Mouse (Mus musculus) forebrain, embryonic 16.5 days (tissue): ENCODE measurements around the gene Depp1. TPM values are rescaled to one million over a fixed set of nuclear protein-coding genes. Genes with fewer than 3 reads are reported as not detected.

ENCODE experiments used
- ATAC-seq: fragments of 200-750 bp; cut with Nextera tagmentation; 2 replicates; pipeline ENCODE4 v1.8.0; 2017; ENCODE audit warnings: mild to moderate bottlenecking, moderate library complexity
- H3K27ac ChIP-seq: fragments of 300-500 bp; sonication (generic); 2 replicates; pipeline ENCODE4 v1.5.1; 2014; ENCODE audit warnings: low read length, control low read depth
- H3K27me3 ChIP-seq: fragments of 300-500 bp; sonication (generic); replicated peaks from 2 replicates; pipeline ENCODE4 v1.6.1; 2014; ENCODE audit warnings: low read length; ENCODE audit not compliant: control insufficient read depth, insufficient read depth
- H3K36me3 ChIP-seq: fragments of 300-500 bp; sonication (generic); 2 replicates; pipeline ENCODE4 v1.6.1; 2014; ENCODE audit not compliant: control insufficient read depth, insufficient read depth
- H3K4me1 ChIP-seq: fragments of 300-500 bp; sonication (generic); replicated peaks from 2 replicates; pipeline ENCODE4 v1.6.1; 2014; ENCODE audit warnings: low read length; ENCODE audit not compliant: control insufficient read depth, insufficient read depth
- H3K4me2 ChIP-seq: fragments of 300-500 bp; sonication (generic); 2 replicates; pipeline ENCODE4 v1.6.1; 2014; ENCODE audit warnings: mild to moderate bottlenecking, low read length, control low read depth
- H3K4me3 ChIP-seq: fragments of 300-500 bp; sonication (generic); replicated peaks from 2 replicates; pipeline ENCODE4 v1.5.1; 2014; ENCODE audit warnings: mild to moderate bottlenecking, low read length, control low read depth
- H3K9ac ChIP-seq: fragments of 300-500 bp; sonication (generic); replicated peaks from 2 replicates; pipeline ENCODE4 v1.6.1; 2014; ENCODE audit warnings: low read depth, low read length, control low read depth
- H3K9me3 ChIP-seq: fragments of 300-500 bp; sonication (generic); 2 replicates; pipeline ENCODE4 v1.6.1; 2016; ENCODE audit warnings: low read length; ENCODE audit not compliant: control insufficient read depth
- WGBS: fragments of 180-500 bp; shearing (Covaris S2); extraction: QIAGEN DNeasy Blood & Tissue Kit; methylation state at CpG from one replicate; pipeline ENCODE4 v1.1.7; 2014; 5-methylcytosine and 5-hydroxymethylcytosine counted together
- polyA plus RNA-seq: library from polyadenylated mRNA; unstranded; fragments of >200 nt; fragmentation: Nextera tagmentation; extraction: Ambion mirVana; gene quantifications from 2 replicates; pipeline ENCODE4 v1.2.1, GENCODE M21; 2015

Depp1 gene
- polyA plus RNA-seq, 1 experiment from 2014 or later, result 7.0 TPM

DNA sequence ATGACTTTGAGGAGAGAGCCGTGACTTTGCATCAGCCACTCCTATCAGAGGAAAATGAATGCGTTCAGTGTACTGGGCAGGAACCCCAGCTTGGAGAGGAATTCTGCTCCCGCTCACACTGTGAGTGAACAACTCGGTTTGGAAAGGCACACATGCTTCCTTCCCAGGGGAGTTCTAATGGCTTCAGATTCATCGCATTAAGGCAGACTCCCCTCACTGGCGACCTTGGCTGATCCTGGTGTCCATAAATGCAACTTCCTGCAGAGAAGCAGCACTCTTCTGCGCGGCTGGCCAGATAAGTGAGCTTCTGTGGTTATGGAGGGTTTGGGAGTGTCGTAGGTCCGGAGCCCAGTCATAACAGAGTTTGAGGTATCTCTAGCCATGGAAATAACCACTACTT, 20.6 kb upstream of the Depp1 start:
- Histone ChIP-seq H3K4me3 (no peak overlapping the region), H3K4me2 (no peak overlapping the region), H3K9me3 (no peaks in the 10 kb centered on the region), H3K9ac (no peak overlapping the region), H3K27ac (no peak overlapping the region), H3K36me3 (peaks cover 2% of the 10 kb centered on the region; the same call in 1 of the 2 replicates), H3K27me3 (no peaks in the 10 kb centered on the region), H3K4me1 (peaks cover 13% of the 10 kb centered on the region)
- ATAC-seq, result no peak
- WGBS, result 96% methylated on average over 10 of the region's 10 CpGs

DNA sequence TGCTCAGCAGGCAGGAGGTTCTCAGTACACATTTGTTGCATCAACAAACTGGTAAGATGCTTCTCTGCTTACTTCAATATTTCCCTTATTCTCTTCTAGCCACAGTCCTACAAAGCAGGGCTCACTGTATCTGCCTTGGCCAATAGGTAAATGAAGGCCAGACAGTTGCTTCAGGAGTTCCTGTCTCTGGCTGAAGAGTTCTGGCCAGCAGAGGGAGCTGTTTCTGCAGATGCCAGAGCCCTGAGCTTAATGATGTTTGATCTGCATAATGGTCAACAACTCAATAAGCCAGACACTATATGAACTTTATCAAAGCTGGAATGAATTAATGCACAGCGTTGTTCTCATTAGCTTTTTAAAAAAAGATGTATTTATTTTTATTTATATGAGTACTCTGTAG, 18.3 kb upstream of the Depp1 start:
- no peaks in the 10 kb centered on the region for H3K27me3 ChIP-seq
- H3K4me1 ChIP-seq, result peaks cover 8% of the 10 kb centered on the region
- no peaks in the 10 kb centered on the region for H3K9me3 ChIP-seq
- H3K27ac ChIP-seq, result no peak overlapping the region
- no peaks in the 10 kb centered on the region for H3K36me3 ChIP-seq
- H3K4me2 ChIP-seq, result no peak overlapping the region
- 55% methylated on average over 1 of the region's 1 CpGs for WGBS
- no peak overlapping the region for H3K9ac ChIP-seq
- ATAC-seq, result no peak
- H3K4me3 ChIP-seq, result no peak overlapping the region

DNA sequence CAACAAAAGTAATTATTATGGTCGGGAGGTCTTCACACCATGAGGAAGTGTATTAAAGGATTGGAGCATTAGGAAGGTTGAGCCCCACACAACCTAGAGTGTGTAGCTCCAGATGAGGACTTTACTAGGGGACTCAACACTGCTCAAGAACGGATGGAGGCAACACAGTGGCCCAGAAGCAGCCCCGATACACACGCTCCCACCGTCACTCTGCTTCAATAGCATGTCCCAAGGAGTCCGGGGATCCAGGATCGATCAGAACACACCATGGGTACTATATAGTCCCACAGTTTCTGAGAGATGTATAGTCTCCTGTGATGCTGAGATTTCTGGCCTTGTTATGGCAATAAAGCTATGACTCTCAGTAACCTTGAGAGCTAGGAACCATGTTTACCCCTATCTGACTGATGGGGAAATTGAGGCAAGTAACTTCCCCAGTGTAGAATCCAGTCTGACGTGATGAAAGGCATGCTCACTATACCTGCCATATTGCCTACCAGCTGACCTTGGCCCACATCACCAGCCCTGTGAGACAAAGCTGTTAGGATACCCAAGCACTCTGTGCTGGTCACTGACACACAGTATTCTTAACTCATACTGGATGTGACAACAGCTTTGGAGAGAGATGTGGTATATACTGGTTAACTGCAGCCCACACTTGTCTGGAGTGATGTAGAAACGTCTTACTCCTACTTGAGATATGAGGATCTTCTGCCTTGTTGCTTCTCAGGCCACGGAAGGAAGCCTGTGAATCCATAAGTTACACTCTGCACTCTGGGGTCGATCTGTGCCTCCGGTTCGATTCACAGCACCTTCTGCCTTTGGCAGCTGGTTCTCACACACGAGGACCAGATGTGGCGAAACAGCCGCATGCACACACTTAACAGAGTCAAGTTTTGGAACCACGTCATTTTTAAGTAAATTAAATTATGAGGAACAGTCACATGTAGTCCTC, 16.4 kb upstream of the Depp1 start:
- H3K4me2 ChIP-seq, result no peak overlapping the region
- H3K4me1 ChIP-seq, result peaks cover 3% of the 10 kb centered on the region; the same call in 1 of the 2 replicates
- no peak for ATAC-seq
- H3K36me3 ChIP-seq, result no peaks in the 10 kb centered on the region
- whole genome bisulfite sequencing, result 90% methylated on average over 17 of the region's 17 CpGs
- no peaks in the 10 kb centered on the region for H3K9me3 ChIP-seq
- H3K27me3 ChIP-seq, result no peaks in the 10 kb centered on the region
- H3K27ac ChIP-seq, result no peak overlapping the region
- H3K9ac ChIP-seq, result no peak overlapping the region
- H3K4me3 ChIP-seq, result no peak overlapping the region

DNA sequence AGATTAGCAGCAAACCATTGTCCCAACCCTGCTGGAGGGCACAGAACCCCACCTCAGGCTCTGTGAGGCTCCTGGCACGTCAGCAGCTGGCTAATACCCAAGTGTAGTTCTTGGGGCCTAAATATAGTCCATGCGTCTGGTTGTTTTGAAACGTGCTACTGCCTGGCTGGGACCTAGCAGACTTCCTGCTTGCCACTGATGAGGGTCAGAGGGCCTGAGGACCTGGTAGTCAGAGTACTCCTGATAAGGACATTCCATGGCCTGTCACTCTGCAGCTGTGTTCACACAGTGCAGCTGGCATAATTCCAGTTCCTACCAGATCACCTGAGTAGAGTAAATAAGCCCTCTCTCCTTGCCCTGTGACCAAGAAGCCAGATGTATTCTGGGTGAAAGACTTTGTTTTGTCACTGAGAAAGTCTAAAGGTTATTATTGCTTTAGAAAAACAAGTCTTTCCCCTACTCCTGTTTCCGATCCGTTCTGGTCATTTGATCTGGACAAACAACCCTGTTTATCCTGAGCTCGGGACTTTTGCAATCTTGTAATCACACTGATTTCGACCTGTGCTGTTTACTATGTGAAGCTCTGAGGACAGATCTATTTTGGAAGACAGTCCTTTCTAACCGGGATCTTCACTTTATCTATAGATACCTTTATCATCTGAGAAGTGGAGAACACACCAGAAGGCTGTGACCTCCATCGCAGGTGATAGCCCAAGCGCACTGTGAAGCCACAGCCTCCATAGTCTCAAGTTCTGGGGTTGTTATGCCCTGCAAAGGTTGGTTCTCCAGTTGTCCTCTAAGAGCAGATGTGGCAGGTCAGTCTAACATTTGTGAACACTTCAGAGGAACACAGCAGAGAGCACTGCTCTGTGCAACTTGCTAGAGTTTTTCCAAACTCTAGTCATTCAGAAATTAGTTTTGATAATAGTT, 14.9 kb upstream of the Depp1 start:
- Histone ChIP-seq H3K36me3 (no peaks in the 10 kb centered on the region), H3K4me2 (no peak overlapping the region), H3K9ac (no peak overlapping the region), H3K27ac (no peak overlapping the region), H3K27me3 (no peaks in the 10 kb centered on the region), H3K4me1 (no peaks in the 10 kb centered on the region), H3K4me3 (no peak overlapping the region), H3K9me3 (no peaks in the 10 kb centered on the region)
- no peak for ATAC-seq
- WGBS, result 74% methylated on average over 10 of the region's 10 CpGs

DNA sequence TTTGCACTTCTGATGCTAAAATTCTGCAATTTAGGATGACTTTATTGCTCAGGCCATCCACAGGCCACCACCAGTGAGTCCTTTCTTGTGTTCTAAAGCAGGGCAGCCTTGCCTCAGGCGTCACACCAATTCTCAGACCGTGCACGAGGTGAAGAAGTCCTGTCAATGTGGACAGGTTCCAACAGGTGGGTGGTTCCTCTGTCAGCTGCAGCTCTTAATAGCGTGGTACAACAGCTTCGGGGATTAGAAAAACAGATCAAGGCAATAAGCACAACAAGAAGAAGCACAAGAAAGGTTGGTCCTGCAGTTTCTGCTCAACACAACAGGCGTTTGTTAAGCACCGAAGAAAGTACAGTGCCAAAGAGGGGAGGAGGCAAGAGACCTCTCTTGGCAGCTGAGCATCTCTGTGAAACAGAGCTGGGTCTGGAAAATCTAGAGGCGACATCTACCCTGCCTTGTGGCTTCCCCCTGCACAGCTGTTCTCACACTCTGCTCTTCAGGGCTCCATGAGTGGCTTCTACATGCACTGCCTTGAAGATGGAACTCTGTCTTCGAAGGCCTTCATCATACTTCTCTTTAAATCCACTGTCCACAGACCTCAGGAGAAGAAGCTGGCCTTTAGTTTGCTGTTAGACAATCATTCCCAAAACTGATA, 13.7 kb upstream of the Depp1 start:
- no peak overlapping the region for H3K27ac ChIP-seq
- no peak overlapping the region for H3K4me3 ChIP-seq
- H3K9ac ChIP-seq, result no peak overlapping the region
- H3K27me3 ChIP-seq, result no peaks in the 10 kb centered on the region
- H3K4me2 ChIP-seq, result no peak overlapping the region
- no peaks in the 10 kb centered on the region for H3K9me3 ChIP-seq
- no peaks in the 10 kb centered on the region for H3K4me1 ChIP-seq
- no peak for ATAC-seq
- no peaks in the 10 kb centered on the region for H3K36me3 ChIP-seq
- WGBS, result 81% methylated on average over 9 of the region's 9 CpGs

DNA sequence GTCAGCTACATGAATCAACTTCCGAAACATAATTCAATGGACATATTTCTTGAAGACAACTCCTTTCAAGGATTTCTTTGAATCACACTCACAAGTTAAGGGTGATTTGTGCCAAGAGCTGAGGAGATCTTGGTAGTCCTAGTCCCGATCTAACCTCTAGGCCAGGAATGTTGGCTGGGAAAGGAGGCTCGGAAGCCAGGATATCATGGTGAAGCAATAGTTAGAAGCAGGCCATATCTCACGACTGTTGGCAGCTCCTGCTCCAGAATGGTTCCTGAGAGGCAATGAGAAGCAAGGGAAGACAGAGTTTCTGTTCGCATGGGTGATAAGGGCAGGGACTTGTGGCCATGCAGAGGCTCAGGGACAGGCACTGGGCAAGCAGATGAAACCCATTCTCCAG, 12.9 kb upstream of the Depp1 start:
- 94% methylated on average over 5 of the region's 5 CpGs for WGBS
- ATAC-seq, result no peak
- Histone ChIP-seq H3K9me3 (no peaks in the 10 kb centered on the region), H3K27ac (no peak overlapping the region), H3K9ac (no peak overlapping the region), H3K27me3 (no peaks in the 10 kb centered on the region), H3K36me3 (no peaks in the 10 kb centered on the region), H3K4me2 (no peak overlapping the region), H3K4me1 (no peaks in the 10 kb centered on the region), H3K4me3 (no peak overlapping the region)

DNA sequence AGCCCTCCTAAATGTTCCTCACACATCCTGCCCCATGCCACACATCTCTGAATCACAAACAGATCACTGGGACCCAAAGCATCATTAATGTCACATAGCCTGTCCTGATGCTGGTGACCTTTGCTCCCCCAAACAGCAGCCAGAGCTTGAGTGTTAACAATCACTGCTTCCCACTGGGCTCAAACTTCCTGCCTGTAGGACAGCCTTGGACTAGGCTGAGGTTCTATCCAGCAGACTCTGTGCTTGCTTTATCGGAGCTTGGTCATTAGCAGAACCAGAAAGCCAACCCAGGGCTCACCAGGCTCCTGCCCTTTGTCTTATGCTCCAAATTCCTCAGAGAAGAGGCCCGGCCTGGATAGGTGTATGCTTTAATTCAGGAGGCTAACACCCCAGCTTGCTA, 11.5 kb upstream of the Depp1 start:
- Histone ChIP-seq H3K4me3 (no peak overlapping the region), H3K27ac (no peak overlapping the region), H3K9ac (no peak overlapping the region), H3K4me2 (no peak overlapping the region), H3K27me3 (no peaks in the 10 kb centered on the region), H3K4me1 (no peaks in the 10 kb centered on the region), H3K9me3 (no peaks in the 10 kb centered on the region), H3K36me3 (no peaks in the 10 kb centered on the region)
- no peak for ATAC-seq
- WGBS, result 81% methylated on average over 2 of the region's 2 CpGs

DNA sequence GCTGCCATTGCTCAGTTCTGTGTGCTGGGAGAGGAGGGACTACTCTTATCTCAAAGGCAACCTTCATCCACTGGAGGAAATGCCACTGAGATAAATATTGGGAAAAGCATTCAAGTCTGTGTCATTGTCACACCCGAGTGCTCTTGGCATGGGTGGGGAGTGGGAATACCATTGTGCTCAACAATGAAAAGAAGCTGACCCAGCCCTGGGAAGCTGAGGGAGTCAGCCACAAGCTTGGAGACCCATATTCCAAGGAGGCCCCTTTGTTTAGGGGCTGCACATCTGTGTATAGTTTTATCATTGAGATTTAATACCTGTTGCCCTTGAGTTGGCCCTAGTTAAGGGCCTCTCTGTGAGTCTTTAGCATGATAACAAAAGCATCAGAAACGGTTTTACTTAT, 10.7 kb upstream of the Depp1 start:
- Histone ChIP-seq H3K4me1 (no peaks in the 10 kb centered on the region), H3K36me3 (no peaks in the 10 kb centered on the region), H3K9ac (no peak overlapping the region), H3K27ac (no peak overlapping the region), H3K4me3 (no peak overlapping the region), H3K4me2 (no peak overlapping the region), H3K9me3 (no peaks in the 10 kb centered on the region), H3K27me3 (no peaks in the 10 kb centered on the region)
- 70% methylated on average over 2 of the region's 2 CpGs for WGBS
- ATAC-seq, result no peak

DNA sequence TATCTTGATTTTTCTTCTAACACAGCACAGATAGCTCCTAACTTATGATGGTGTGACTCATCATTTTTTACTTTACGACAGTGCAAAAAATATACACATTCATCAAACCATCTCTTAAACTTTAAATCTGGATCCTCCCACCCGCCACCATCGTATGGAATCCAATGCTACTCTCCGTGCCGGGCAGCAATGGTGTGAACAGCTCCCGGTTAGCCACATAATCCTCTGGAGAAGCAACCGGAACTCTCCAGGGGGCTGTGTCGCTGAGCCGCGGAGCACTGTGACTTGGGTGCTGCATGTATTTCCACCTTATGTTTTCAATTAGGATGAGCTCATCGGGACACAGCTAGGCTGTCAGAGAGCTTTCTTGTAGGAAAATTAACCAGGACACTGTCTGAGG, 7.5 kb upstream of the Depp1 start:
- Histone ChIP-seq H3K27ac (no peak overlapping the region), H3K9me3 (no peaks in the 10 kb centered on the region), H3K4me3 (no peak overlapping the region), H3K4me2 (no peak overlapping the region), H3K4me1 (no peaks in the 10 kb centered on the region), H3K9ac (no peak overlapping the region), H3K27me3 (no peaks in the 10 kb centered on the region), H3K36me3 (no peaks in the 10 kb centered on the region)
- WGBS, result 90% methylated on average over 11 of the region's 11 CpGs
- ATAC-seq, result no peak
